Mouse (Mus musculus) intestine, postnatal 0 days (tissue): ENCODE measurements around the gene Wdr81. TPM values are rescaled to one million over a fixed set of nuclear protein-coding genes. Genes with fewer than 3 reads are reported as not detected.

Experiments used
- ATAC-seq: fragments of 200-750 bp; cut with Nextera tagmentation; 2 replicates; pipeline ENCODE4 v1.8.0; 2017; ENCODE audit warnings: mild to moderate bottlenecking, moderate TSS enrichment, moderate library complexity
- H3K27ac ChIP-seq: fragments of 300-500 bp; sonication (generic); 2 replicates; pipeline ENCODE4 v1.5.1; 2014; ENCODE audit warnings: mild to moderate bottlenecking, low read depth, low read length, moderate library complexity
- H3K27me3 ChIP-seq: fragments of 300-500 bp; sonication (generic); replicated peaks from 2 replicates; pipeline ENCODE4 v1.6.1; 2014; ENCODE audit warnings: low read length, mixed read lengths; ENCODE audit not compliant: control insufficient read depth, insufficient read depth
- H3K36me3 ChIP-seq: fragments of 300-500 bp; sonication (generic); 2 replicates; pipeline ENCODE4 v1.6.1; 2014; ENCODE audit warnings: mild to moderate bottlenecking, moderate library complexity; ENCODE audit not compliant: control insufficient read depth, insufficient read depth
- H3K4me1 ChIP-seq: fragments of 300-500 bp; sonication (generic); replicated peaks from 2 replicates; pipeline ENCODE4 v1.6.1; 2014; ENCODE audit warnings: antibody characterized with exemption, low read length, mixed read lengths; ENCODE audit not compliant: control insufficient read depth, insufficient read depth
- H3K4me2 ChIP-seq: fragments of 300-500 bp; sonication (generic); replicated peaks from 2 replicates; pipeline ENCODE4 v1.6.1; 2014; ENCODE audit warnings: low read depth, mild to moderate bottlenecking, moderate library complexity
- H3K4me3 ChIP-seq: fragments of 300-500 bp; sonication (generic); 2 replicates; pipeline ENCODE4 v1.5.1; 2014; ENCODE audit warnings: low read depth, low read length
- H3K9ac ChIP-seq: fragments of 300-500 bp; sonication (generic); 2 replicates; pipeline ENCODE4 v1.6.1; 2014; ENCODE audit warnings: mild to moderate bottlenecking, low read depth, low read length
- H3K9me3 ChIP-seq: fragments of 300-500 bp; sonication (generic); 2 replicates; pipeline ENCODE4 v1.6.1; 2016; ENCODE audit warnings: mixed run types; ENCODE audit not compliant: control insufficient read depth
- CTCF ChIP-seq: sonication (generic); IDR thresholded peaks from 2 replicates; pipeline ENCODE4 v1.5.1; 2016; ENCODE audit warnings: low read depth, mild to moderate bottlenecking, control low read depth, antibody characterized with exemption, moderate library complexity
- WGBS: fragments of 180-500 bp; shearing (Covaris S2); extraction: QIAGEN DNeasy Blood & Tissue Kit; methylation state at CpG from one replicate; pipeline ENCODE4 v1.1.7; 2014; 5-methylcytosine and 5-hydroxymethylcytosine counted together
- polyA plus RNA-seq: library from polyadenylated mRNA; unstranded; fragments of >200 nt; fragmentation: Nextera tagmentation; extraction: Ambion mirVana; gene quantifications from 2 replicates; pipeline ENCODE4 v1.2.1, GENCODE M21; 2015

The Wdr81 gene
- polyA plus RNA-seq, 1 experiment from 2014 or later: 8.8 TPM

- no peak within 1 kb of the TSS for H3K9ac ChIP-seq
- H3K4me1 ChIP-seq: no peaks in the 10 kb centered on the region
- WGBS: 42% methylated on average over 10 of the region's 10 CpGs
- H3K27me3 ChIP-seq: no peaks in the 10 kb centered on the region
- no peak within 1 kb of the TSS for H3K27ac ChIP-seq
- no peak within 1 kb of the TSS for H3K4me3 ChIP-seq
- no peak for ATAC-seq
- no peak for TF ChIP-seq CTCF
- peak within 1 kb of the TSS; percentile 40; the same call in 1 of the 2 replicates for H3K4me2 ChIP-seq
- H3K9me3 ChIP-seq: no peaks in the 10 kb centered on the region
- no peaks in the 10 kb centered on the region for H3K36me3 ChIP-seq
Observed at GRCm38 (mm10) chr11:75422013-75422792, 32.3 kb downstream of the Wdr81 start, which contains the start of gene Serpinf1. TSS of gene Serpinf1 (minus strand) at chr11:75422701.

DNA sequence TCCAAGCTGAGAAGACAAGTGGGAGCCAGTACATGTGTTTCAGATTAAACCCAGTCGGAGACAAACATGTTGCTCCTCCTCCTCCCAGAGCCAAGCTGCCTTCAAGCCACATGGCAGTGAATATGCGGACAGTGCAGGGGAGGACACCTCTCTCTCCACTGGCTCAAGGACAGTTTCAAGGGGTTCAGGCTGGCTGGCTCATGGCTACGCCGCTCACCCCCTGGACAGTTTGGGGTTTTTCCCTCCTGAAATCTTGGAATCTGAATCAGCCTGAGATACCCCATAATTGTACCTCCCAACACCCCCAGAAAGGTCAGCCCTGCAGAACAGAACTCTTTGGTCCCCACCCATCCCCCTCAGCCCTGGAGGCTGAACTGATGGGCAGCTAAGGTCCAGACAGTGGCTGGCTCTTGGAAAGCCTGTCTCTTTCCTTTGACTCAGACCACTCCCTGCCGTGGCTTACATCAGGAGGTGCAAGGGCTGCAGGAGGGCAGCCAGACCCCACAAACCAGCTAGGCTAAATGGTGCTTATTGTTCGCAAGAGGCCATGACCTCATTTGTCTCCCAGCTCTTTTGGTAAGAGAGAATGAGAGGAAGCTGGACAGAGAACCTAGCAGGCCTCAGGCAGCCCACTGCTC is 33.0 kb downstream of the Wdr81 start:
- Histone ChIP-seq H3K9me3 (no peaks in the 10 kb centered on the region), H3K36me3 (no peaks in the 10 kb centered on the region), H3K4me3 (no peak overlapping the region), H3K4me2 (peak overlapping the region; percentile 40; the same call in 1 of the 2 replicates), H3K27me3 (no peaks in the 10 kb centered on the region), H3K27ac (no peak overlapping the region), H3K9ac (no peak overlapping the region), H3K4me1 (no peaks in the 10 kb centered on the region)
- ATAC-seq: no peak
- TF ChIP-seq CTCF: no peak
- 65% methylated on average over 6 of the region's 6 CpGs for WGBS

DNA sequence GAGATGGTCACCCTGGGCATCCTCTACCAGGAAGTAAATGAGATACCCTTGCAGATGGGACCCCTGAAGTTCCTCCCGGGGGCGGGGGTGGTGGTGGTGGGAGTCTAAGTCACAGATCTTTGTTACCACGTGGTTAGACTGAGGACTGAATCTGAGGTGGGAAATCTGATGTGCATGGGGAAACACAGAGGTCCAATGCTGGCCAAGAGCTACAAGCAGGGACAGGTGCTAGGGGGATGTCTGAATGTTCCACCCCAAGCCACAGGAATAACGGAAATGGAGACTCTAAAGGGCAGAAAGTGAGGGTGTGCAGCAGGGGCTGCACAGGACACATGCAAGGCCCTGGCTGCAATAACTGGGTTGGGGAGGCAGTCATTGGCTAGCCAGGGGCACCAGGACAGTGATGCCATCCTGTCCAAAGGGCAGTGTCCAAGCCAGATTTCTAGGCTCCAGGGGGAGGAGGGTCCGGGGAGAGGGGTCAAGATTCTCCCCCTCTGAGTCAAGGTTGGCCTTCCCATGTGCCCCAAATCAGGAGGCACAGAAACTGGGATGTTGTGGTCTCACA is 33.6 kb downstream of the Wdr81 start:
- ATAC-seq: no peak
- H3K27ac ChIP-seq: no peak overlapping the region
- no peaks in the 10 kb centered on the region for H3K36me3 ChIP-seq
- H3K4me1 ChIP-seq: no peaks in the 10 kb centered on the region
- 70% methylated on average over 5 of the region's 5 CpGs for WGBS
- no peaks in the 10 kb centered on the region for H3K27me3 ChIP-seq
- no peak overlapping the region for H3K4me2 ChIP-seq
- no peak overlapping the region for H3K9ac ChIP-seq
- TF ChIP-seq CTCF: no peak
- H3K9me3 ChIP-seq: no peaks in the 10 kb centered on the region
- H3K4me3 ChIP-seq: no peak overlapping the region

DNA sequence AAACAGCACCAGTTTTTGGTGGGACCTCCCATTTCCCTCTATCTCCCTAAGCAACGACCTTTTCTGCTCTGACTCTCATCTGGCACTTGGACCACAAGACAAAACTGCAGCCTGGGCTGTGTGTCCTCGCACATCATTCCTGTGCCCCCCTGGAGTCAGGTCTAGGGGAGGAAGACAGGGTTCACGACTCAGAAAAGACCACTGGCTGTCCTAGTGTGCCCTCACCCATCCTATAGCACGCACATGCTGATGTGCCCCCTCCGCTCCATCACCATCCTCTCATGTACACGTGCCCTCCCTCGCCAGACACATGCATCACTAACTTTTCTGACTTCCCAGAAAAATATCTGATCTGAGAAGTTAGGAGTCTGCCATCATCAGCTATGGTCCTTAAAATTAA is 34.5 kb downstream of the Wdr81 start:
- no peak for TF ChIP-seq CTCF
- Histone ChIP-seq H3K4me1 (no peaks in the 10 kb centered on the region), H3K27me3 (no peaks in the 10 kb centered on the region), H3K4me3 (no peak overlapping the region), H3K27ac (no peak overlapping the region), H3K4me2 (no peak overlapping the region), H3K9ac (no peak overlapping the region), H3K36me3 (no peaks in the 10 kb centered on the region), H3K9me3 (no peaks in the 10 kb centered on the region)
- ATAC-seq: no peak
- 79% methylated on average over 7 of the region's 7 CpGs for whole genome bisulfite sequencing

DNA sequence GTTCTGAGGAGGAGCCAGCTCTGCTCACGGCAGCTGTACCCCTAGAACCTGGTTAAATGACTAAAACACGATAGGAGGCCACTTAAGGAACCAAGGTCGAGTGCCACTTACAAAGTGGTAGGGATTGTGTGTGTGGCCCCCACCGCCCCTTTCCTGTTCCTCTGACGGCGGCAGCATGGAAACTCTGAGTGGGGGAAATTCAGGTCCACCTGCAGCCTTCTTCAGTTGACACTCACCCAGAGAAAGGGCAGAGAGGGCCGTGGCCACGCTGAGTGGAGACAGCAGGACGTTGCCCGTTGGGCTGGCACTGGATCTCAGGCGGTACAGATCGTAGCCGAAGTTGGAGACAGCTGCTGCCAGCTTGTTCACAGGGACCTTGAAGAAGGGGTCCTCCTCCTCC is 38.5 kb downstream of the Wdr81 start:
- no peak for TF ChIP-seq CTCF
- Histone ChIP-seq H3K36me3 (no peaks in the 10 kb centered on the region), H3K4me3 (no peak overlapping the region), H3K9ac (no peak overlapping the region), H3K4me1 (no peaks in the 10 kb centered on the region), H3K27ac (no peak overlapping the region), H3K4me2 (no peak overlapping the region), H3K9me3 (no peaks in the 10 kb centered on the region), H3K27me3 (no peaks in the 10 kb centered on the region)
- ATAC-seq: no peak
- WGBS: 84% methylated on average over 13 of the region's 13 CpGs

DNA sequence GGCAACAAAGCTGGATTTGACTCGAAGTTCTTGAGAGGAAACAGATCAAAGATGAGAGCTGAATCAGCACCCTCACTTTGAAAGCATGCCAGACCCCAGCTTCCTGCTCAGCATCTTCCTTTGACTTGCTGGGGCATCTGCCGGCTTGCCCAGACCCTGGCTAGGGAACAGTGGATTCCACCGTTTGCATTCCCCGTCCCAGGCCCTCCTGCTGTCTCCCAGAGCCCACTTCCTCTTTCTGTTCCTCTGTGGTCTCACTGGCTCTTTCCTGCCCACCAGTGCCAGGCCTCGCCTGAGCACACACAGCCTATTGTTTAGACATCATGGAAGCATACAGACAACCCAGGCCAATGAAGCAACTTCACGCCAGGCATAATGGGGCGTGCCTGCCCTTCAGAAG is 39.4 kb downstream of the Wdr81 start:
- TF ChIP-seq CTCF: no peak
- H3K36me3 ChIP-seq: no peaks in the 10 kb centered on the region
- H3K4me1 ChIP-seq: no peaks in the 10 kb centered on the region
- H3K4me3 ChIP-seq: no peak overlapping the region
- no peaks in the 10 kb centered on the region for H3K9me3 ChIP-seq
- H3K4me2 ChIP-seq: no peak overlapping the region
- no peak overlapping the region for H3K9ac ChIP-seq
- ATAC-seq: no peak
- H3K27me3 ChIP-seq: no peaks in the 10 kb centered on the region
- WGBS: 43% methylated on average over 7 of the region's 7 CpGs
- no peak overlapping the region for H3K27ac ChIP-seq
